Mouse (Mus musculus) brain, embryonic 14.5 days (tissue): ENCODE measurements at regions not wholly inside any gene's neighbourhood (a gene's known extent, or its start where the extent isn't known, plus 50 kb on each side); places are given as distances from the start of the nearest gene placed in this dataset.

Source experiments
- CTCF ChIP-seq: fragments of 200-500 bp; IDR thresholded peaks from 2 replicates; pipeline ENCODE4 v1.5.1; 2012; ENCODE audit warnings: inconsistent platforms, mild to moderate bottlenecking, moderate library complexity, borderline replicate concordance; ENCODE audit not compliant: insufficient read depth, insufficient read length; ENCODE audit errors: extremely low read depth
- POLR2A ChIP-seq: fragments of 200-500 bp; IDR thresholded peaks from 2 replicates; pipeline ENCODE4 v1.6.1; 2012; ENCODE audit warnings: mild to moderate bottlenecking, inconsistent platforms, borderline replicate concordance; ENCODE audit not compliant: poor library complexity, insufficient read depth, insufficient read length, severe bottlenecking; ENCODE audit errors: extremely low read depth

DNA sequence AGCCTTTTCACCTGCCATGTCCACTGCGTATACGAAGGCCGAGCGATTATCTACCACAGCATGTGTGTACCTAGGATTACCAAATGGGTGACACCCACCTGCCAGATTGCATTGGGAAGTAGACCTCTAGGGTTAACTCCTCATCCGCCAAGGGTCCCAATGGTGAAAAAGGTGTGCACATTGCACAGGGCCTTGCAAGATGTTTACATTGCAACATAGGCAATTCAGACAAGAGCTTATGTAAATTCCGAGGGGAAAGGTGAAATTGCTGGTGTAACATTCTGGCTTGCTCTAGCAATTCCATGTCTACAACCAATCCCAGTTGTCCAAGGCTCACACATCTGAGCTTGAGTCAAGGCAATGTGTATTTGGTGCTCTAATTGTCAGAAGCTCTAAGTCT, 245.7 kb downstream of the Rsl24d1 start:
- TF ChIP-seq POLR2A, result no peak
- no peak for TF ChIP-seq CTCF
